18 mouse cellular contexts compared by ENCODE assay signal in the genomic region with DNA sequence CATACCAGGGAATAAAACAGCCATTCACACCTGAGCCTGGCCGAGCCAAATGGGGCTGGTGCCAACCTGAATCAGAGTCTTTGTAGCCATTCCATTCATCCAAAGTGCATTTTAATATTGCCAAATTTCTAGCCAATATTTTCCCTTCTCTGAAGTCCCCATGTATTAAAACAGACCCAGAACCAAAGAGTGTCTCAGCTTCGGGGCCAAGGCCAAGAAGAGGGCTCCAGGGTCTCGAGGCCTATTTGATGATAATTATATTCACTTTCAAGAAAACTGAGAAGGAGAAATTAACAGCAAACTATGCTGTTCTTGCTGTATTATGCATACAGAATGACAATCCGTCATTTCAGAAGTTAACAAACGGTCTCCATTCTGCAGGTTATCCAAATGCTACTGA. TPM values are rescaled to one million over a fixed set of nuclear protein-coding genes. Genes with fewer than 3 reads are reported as not detected.
A peak's percentile ranks its signal among the peaks of the same experiment; 100 is the strongest.
DNase-seq lines count a peak whose midpoint lies in the region; ATAC-seq and TF ChIP-seq lines count a peak whose summit lies in the region.
"Had no signal": no experiment of that assay in that cellular context is flagged by ENCODE, and none has a peak within 500 bp of the region (broad histone marks: within the 10 kb centered on the region; RNA-seq: fewer than 3 reads in every experiment).

No protein-coding gene starts in this region.

- 0 out of 2 replicates have a peak, but pooled peaks cover 3% of the 10 kb centered on the region for H3K36me3 ChIP-seq in embryonic facial prominence, embryonic 14.5 days (ENCODE audit: control insufficient read depth, insufficient read depth, low read length)
- H3K36me3 ChIP-seq in hindbrain, postnatal 0 days (ENCODE audit: insufficient read depth, low read length) = no peaks in the 10 kb centered on the region
- peaks cover 3% of the 10 kb centered on the region; the same call in 1 of the 2 replicates for H3K36me3 ChIP-seq in midbrain, embryonic 13.5 days
- H3K36me3 ChIP-seq: intestine, embryonic 15.5 days; kidney, embryonic 15.5 days; liver, embryonic 13.5 days had no signal

- no peak for ATAC-seq in embryonic facial prominence, embryonic 14.5 days (ENCODE audit: low read depth)
- ATAC-seq in hindbrain, postnatal 0 days = no peak
- ATAC-seq in midbrain, embryonic 13.5 days = no peak
- ATAC-seq: lung, postnatal 0 days had no signal

- H3K9ac ChIP-seq in embryonic facial prominence, embryonic 14.5 days (ENCODE audit: low read depth, low read length) = peak overlapping the region; percentile 37
- peak overlapping the region; percentile 29; the same call in 1 of the 2 replicates for H3K9ac ChIP-seq in hindbrain, postnatal 0 days (replicated peaks; ENCODE audit: low read length)
- H3K9ac ChIP-seq in midbrain, embryonic 13.5 days (replicated peaks) = peak overlapping the region; percentile 70
- H3K9ac ChIP-seq: intestine, embryonic 15.5 days; kidney, embryonic 15.5 days; liver, embryonic 13.5 days had no signal

- H3K4me1 ChIP-seq in brown adipose tissue, adult 24 weeks (ENCODE audit: control insufficient read depth, insufficient read depth, insufficient read length, low read length) = peaks cover 36% of the 10 kb centered on the region
- H3K4me1 ChIP-seq in embryonic facial prominence, embryonic 14.5 days (ENCODE audit: control insufficient read depth, insufficient read depth, low read length) = peaks cover 70% of the 10 kb centered on the region
- peaks cover 8% of the 10 kb centered on the region; the same call in 1 of the 2 replicates for H3K4me1 ChIP-seq in hindbrain, postnatal 0 days (ENCODE audit: insufficient read depth, low read length)
- peaks cover 86% of the 10 kb centered on the region for H3K4me1 ChIP-seq in midbrain, embryonic 13.5 days (replicated peaks)
- H3K4me1 ChIP-seq: liver, embryonic 13.5 days had no signal

- no peak for TF ChIP-seq CTCF in hindbrain, postnatal 0 days (IDR thresholded peaks at IDR 0.05; ENCODE audit: low read depth)

- no peak overlapping the region for H3K4me3 ChIP-seq in brown adipose tissue, adult 24 weeks (ENCODE audit: insufficient read depth, low read depth, low read length)
- no peak overlapping the region for H3K4me3 ChIP-seq in embryonic facial prominence, embryonic 14.5 days (ENCODE audit: low read depth, low read length)
- no peak overlapping the region for H3K4me3 ChIP-seq in hindbrain, postnatal 0 days (ENCODE audit: low read length)
- peak overlapping the region; percentile 40 for H3K4me3 ChIP-seq in midbrain, embryonic 13.5 days (replicated peaks)
- H3K4me3 ChIP-seq: intestine, embryonic 15.5 days; kidney, embryonic 15.5 days; left cerebral cortex, adult 2 months; liver, embryonic 13.5 days had no signal

- H3K4me2 ChIP-seq in embryonic facial prominence, embryonic 14.5 days (ENCODE audit: low read depth, low read length) = peak overlapping the region; percentile 51
- peak overlapping the region; percentile 51 for H3K4me2 ChIP-seq in hindbrain, postnatal 0 days (ENCODE audit: low read depth, low read length)
- H3K4me2 ChIP-seq in midbrain, embryonic 13.5 days (replicated peaks) = peak overlapping the region; percentile 59
- H3K4me2 ChIP-seq: liver, embryonic 13.5 days had no signal

- DNase-seq in embryonic facial prominence, embryonic 14.5 days (ENCODE audit: low spot score) = no peak
- DNase-seq in hindbrain, postnatal 0 days (ENCODE audit: low spot score) = no peak
- DNase-seq in right cerebral cortex, adult 2 months (ENCODE audit: low spot score in 2 of 2) = no peak
- DNase-seq in left cerebral cortex, adult 9 months (ENCODE audit: low spot score in 2 of 2) = no peak
- DNase-seq in yolk sac, embryonic 10.5 days (ENCODE audit: low spot score) = no peak
- DNase-seq in spleen, postnatal 10 days (ENCODE audit: low spot score in 2 of 2) = no peak
- DNase-seq: adrenal gland, adult 2 months; cerebellum, adult 9-11 months; liver, embryonic 13.5 days; spleen, adult 18-20 months; thymus, postnatal 14 days had no signal

- H3K9me3 ChIP-seq in embryonic facial prominence, embryonic 14.5 days (ENCODE audit: control insufficient read depth, low read length) = no peaks in the 10 kb centered on the region
- H3K9me3 ChIP-seq in hindbrain, postnatal 0 days (ENCODE audit: low read length) = no peaks in the 10 kb centered on the region
- H3K9me3 ChIP-seq in midbrain, embryonic 13.5 days = no peaks in the 10 kb centered on the region
- H3K9me3 ChIP-seq: intestine, embryonic 15.5 days; kidney, embryonic 15.5 days; liver, embryonic 13.5 days had no signal

- H3K27me3 ChIP-seq in embryonic facial prominence, embryonic 14.5 days (replicated peaks; ENCODE audit: control insufficient read depth, insufficient read depth, low read length) = peaks cover 10% of the 10 kb centered on the region; the same call in 1 of the 2 replicates
- no peaks in the 10 kb centered on the region for H3K27me3 ChIP-seq in hindbrain, postnatal 0 days (ENCODE audit: insufficient read depth, low read length)
- peaks cover 24% of the 10 kb centered on the region for H3K27me3 ChIP-seq in midbrain, embryonic 13.5 days

- 0 out of 2 replicates have a peak overlapping the region, but pooled peaks have one; percentile 61 for H3K27ac ChIP-seq in brown adipose tissue, adult 24 weeks (replicated peaks; ENCODE audit: low read depth, low read length)
- H3K27ac ChIP-seq in embryonic facial prominence, embryonic 14.5 days (replicated peaks; ENCODE audit: low read depth, low read length) = peak overlapping the region; percentile 75; the same call in 1 of the 2 replicates
- H3K27ac ChIP-seq in hindbrain, postnatal 0 days = peak overlapping the region; percentile 69
- peak overlapping the region; percentile 83 for H3K27ac ChIP-seq in midbrain, embryonic 13.5 days
- H3K27ac ChIP-seq: kidney, embryonic 15.5 days; left cerebral cortex, adult 2 months; liver, embryonic 13.5 days; stomach, postnatal 0 days had no signal

- WGBS in embryonic facial prominence, embryonic 14.5 days = 54% methylated on average over 5 of the region's 5 CpGs
- 51% methylated on average over 5 of the region's 5 CpGs for WGBS in hindbrain, postnatal 0 days
- WGBS in midbrain, embryonic 13.5 days = 53% methylated on average over 5 of the region's 5 CpGs

RNA-seq across cellular contexts. Expression of gene Ebf3, which starts 12.1 kb away (rescaled TPM):
- 28.5 and 35.3 TPM in 2 replicates for polyA plus RNA-seq in brown adipose tissue, adult 24 weeks (2012; ENCODE audit: insufficient read depth, insufficient read length, missing spikeins)
- polyA plus RNA-seq in embryonic facial prominence, embryonic 14.5 days (2014; fragmentation: Nextera tagmentation; extraction: Ambion mirVana) = 7.4 and 9.1 TPM in 2 replicates
- total RNA-seq in hindbrain, postnatal 0 days (2014; rRNA removed) = 123 and 142 TPM in 2 replicates
- polyA plus RNA-seq in hindbrain, postnatal 0 days (2015; fragmentation: Nextera tagmentation; extraction: Ambion mirVana) = 11.5 and 13.0 TPM in 2 replicates
- 18.1 and 18.2 TPM in 2 replicates for polyA plus RNA-seq in midbrain, embryonic 13.5 days (2015; fragmentation: Nextera tagmentation; extraction: Ambion mirVana)
- polyA plus RNA-seq: lung, postnatal 0 days had no signal
